Mouse (Mus musculus): ENCODE measurements around the gene Ttc22. TPM values are rescaled to one million over a fixed set of nuclear protein-coding genes. Genes with fewer than 3 reads are reported as not detected.

The Ttc22 gene
- total RNA-seq, 2 experiments from 2014 or later, result not detected

DNA sequence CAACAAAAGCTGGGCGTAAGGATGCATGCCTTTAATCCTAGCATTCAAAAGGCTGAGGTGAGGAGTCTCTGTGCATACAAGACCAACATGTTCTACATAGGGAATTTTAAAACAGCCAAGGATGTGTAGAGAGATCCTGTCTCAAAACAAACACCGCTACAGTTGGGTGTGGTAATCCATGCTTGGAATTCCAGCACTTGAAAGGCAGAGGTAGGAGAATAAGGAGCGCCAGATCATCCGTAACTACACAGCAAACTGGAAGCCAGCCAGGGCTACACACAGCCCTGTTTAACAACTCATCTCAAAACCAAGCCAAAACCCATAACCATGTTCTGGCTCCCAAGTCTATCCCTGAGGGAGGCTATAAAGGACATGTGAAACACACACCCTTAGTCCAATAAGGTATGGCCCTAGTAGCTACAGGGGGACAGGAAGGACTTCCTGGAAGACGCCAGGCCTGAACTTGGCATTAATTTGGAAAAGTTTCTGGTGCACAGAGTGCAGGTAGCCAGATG is 41.8 kb downstream of the Ttc22 start:
- DNase-seq, result no peak

DNA sequence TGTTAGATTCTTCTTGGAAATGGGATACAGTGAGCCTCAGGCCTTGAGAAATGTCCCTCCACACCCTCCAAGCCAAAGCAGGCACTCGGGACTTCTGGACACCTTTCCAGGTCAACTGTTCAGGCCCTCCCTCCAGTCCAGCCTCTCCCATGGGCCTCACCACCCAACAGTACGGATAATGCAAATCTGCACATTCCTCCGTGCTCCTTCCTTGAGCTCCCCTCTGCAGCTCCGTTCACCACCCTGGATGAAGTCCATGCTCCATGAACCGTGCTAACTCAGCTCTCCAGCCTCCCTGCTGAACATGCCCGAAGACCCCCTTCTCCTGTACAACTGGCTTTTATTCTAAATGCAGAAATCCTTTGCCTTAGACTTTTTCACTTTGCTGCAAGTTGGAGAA is 42.5 kb downstream of the Ttc22 start:
- DNase-seq, result no peak

GRCm38 (mm10) chr4:106665269-106665668 is 43.0 kb downstream of the Ttc22 start:
- DNase-seq, result no peak

- DNase-seq, result no peak
Observed at GRCm38 (mm10) chr4:106665673-106666072, 43.4 kb downstream of the Ttc22 start.

DNA sequence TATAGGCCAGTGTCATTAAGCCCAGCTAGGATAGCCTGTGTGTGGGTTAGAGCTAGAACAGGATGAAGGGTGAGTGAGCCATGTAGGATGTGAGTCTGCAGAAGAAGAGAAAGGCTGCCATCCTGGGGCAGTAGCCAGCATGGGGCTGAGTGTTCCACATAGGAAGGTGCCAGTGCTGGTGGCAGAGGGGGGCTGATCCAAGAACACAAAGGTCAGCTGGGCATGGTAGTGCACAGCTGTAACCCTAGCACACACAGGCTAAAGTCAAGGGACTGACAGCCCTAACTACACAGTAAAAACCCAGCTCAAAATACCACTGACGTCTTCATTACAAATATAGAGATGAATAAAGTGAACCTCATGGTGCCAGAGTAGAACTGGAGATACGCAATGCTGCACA is 44.3 kb downstream of the Ttc22 start:
- no peak for DNase-seq

- DNase-seq, result no peak
Observed at GRCm38 (mm10) chr4:106676749-106677148, 54.5 kb downstream of the Ttc22 start.

DNA sequence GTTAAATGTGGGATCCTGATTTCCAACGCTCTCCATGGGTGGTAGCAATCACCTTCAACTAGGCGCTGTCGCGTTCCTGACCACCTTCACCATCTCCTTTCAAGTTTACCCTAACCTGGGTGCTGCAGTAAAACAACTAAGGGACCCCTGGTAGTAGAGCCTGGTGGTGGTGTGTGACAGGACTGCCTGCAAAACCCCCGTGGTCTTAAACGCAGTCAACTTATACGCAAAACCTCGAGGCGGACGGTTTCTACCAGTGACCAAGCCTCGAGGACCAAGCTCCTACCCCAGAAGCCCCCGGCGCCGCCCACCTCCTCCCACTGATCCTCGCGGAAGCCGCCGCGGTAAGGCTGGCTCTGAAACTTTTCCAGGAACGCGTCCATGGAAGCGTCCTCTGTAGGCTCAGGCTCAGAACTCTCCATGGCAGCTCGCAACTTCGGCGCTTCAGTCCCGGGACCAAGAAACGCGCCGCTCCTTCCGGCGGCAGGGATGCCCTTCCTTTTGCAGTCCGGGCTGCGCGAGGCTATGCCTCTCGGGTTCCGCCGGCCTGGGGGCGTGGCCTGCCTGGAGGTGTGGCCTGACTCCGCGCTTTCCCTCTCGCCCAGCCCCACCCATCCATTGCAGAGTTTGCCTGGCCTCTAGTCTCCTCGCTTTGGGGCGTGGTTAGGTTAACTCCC is 56.3 kb downstream of the Ttc22 start, which contains the start of gene Ttc4:
TSS of gene Ttc4 (minus strand) at position 503 of the 677 bp plus-strand sequence.
- peak; percentile 91 for DNase-seq

DNA sequence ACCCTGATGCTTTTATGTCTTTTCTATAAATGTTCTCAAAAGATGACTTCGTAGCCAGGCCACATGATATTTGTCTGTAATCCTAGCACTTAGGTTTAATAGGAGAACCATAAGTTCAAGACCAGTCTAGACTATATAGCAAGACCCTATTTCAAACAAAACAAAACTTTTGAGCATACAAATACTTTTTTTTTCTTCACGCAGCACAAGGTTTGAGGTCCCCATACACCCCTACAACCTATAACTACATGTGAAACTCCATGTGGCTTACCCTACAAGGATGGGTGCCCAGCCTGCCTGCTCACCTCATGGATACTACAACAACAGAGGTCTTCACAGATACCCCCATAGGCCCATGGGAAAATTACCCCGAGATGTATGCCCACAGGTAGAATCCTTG is 56.9 kb downstream of the Ttc22 start:
- DNase-seq, result no peak

GRCm38 (mm10) chr4:106680955-106681354 is 58.7 kb downstream of the Ttc22 start:
- DNase-seq, result no peak

DNA sequence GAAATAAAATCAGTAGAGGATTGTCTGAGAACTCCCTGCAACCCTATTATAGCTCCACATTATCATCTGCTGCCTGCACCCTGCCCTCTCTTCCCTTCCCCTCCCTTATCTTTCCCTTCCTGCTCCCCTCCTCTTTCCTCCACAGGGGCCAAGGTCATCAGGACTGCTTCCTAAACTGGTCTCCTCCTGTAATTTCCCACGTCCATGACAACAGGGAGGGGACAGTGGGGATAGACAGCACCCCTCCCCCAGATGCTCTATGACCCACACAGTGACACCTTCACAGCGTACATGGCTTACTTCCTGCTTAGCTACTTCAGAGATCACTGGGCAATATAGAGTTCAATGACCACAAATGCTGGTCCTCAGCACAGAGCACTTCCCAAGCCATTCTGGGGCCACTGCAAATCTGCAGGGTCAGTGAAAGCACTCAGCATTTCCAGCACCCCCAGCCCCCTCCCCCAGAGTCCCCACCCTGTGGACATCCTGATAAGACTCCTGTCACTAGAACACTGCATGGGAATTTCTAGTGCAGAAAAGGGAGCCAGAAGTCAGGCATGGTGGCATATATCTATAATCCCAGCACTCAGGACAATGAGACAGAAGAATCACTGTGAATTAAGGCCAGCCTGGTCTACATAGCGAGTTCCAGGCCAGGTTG is 66.5 kb downstream of the Ttc22 start:
- DNase-seq, result peak in 1 of 2 experiments; percentile 38

Other genes starting within 250 kb of the Ttc22 start
- gene Pcsk9, start 158.1 kb upstream of the Ttc22 start, total RNA-seq (2021), result not detected
- gene Bsnd, start 130.1 kb upstream of the Ttc22 start, total RNA-seq (2021), result not detected
- gene Dhcr24, start 61.4 kb upstream of the Ttc22 start, total RNA-seq (2021), result 1 to 10 TPM; 1.5 to 2.5 TPM
- gene Lexm, start 5.2 kb upstream of the Ttc22 start, total RNA-seq (2021), result not detected
- 1 to 10 TPM; 4.8 to 4.9 TPM for gene Pars2, start 28.6 kb downstream of the Ttc22 start, total RNA-seq (2021)
- gene Ttc4, start 56.5 kb downstream of the Ttc22 start, total RNA-seq (2021), result 10 to 100 TPM; 18.9 to 20.2 TPM
- under 1 TPM; 0.07 to 0.49 TPM for gene Mroh7, start 108.5 kb downstream of the Ttc22 start, total RNA-seq (2021)
- gene Fam151a, start 111.5 kb downstream of the Ttc22 start, total RNA-seq (2021), result under 1 TPM; 0.27 to 0.51 TPM
- gene Acot11, start 182.6 kb downstream of the Ttc22 start, total RNA-seq (2021), result 10 to 100 TPM; 24.2 to 38.0 TPM